Mouse (Mus musculus) G1E (cell line): ENCODE measurements around the gene Srrm4. TPM values are rescaled to one million over a fixed set of nuclear protein-coding genes. Genes with fewer than 3 reads are reported as not detected.

Experiments used
- ATAC-seq: 2 replicates; pipeline ENCODE4 v1.8.0; 2016; ENCODE audit warnings: mild to moderate bottlenecking; ENCODE audit not compliant: insufficient number of reproducible peaks, poor library complexity, low FRiP score, severe bottlenecking; ENCODE audit errors: extremely low read depth
- DNase-seq: peaks from one replicate; pipeline ENCODE4 v3.0.0; 2012; ENCODE audit warnings: low spot score
- H3K27me3 ChIP-seq: 2 replicates; pipeline ENCODE4 v1.6.1; 2012; ENCODE audit warnings: mild to moderate bottlenecking, low read length, inconsistent platforms; ENCODE audit not compliant: insufficient read depth
- H3K36me3 ChIP-seq: replicated peaks from 2 replicates; pipeline ENCODE3; 2012; ENCODE audit warnings: mild to moderate bottlenecking, inconsistent platforms
- H3K4me1 ChIP-seq: 2 replicates; pipeline ENCODE4 v1.6.1; 2012; ENCODE audit warnings: low read depth, low read length, inconsistent platforms, mixed read lengths; ENCODE audit not compliant: insufficient read depth
- H3K4me3 ChIP-seq: 2 replicates; pipeline ENCODE4 v1.5.1; 2012; ENCODE audit warnings: low read depth, mild to moderate bottlenecking, inconsistent platforms, low read length, moderate library complexity, mixed read lengths
- H3K9me3 ChIP-seq: replicated peaks from 2 replicates; pipeline ENCODE4 v1.6.1; 2012; ENCODE audit warnings: inconsistent platforms
- CTCF ChIP-seq: IDR thresholded peaks from 2 replicates; pipeline ENCODE4 v1.5.1; 2012; ENCODE audit warnings: low read depth, low read length, inconsistent platforms, mixed read lengths
- GATA1 ChIP-seq: IDR thresholded peaks from 2 replicates; pipeline ENCODE4 v1.6.1; 2012; ENCODE audit warnings: borderline replicate concordance, low read length, inconsistent platforms, mixed read lengths
- GATA2 ChIP-seq: IDR thresholded peaks from 2 replicates; pipeline ENCODE4 v1.6.1; 2012; ENCODE audit warnings: low read depth, low read length, inconsistent platforms, borderline replicate concordance
- POLR2AphosphoS5 ChIP-seq: IDR thresholded peaks from 2 replicates; pipeline ENCODE4 v1.6.1; 2012; ENCODE audit warnings: low read depth, low read length, inconsistent platforms; ENCODE audit not compliant: insufficient replicate concordance
- TAL1 ChIP-seq: conservative IDR thresholded peaks from 2 replicates; pipeline ENCODE4 v1.6.1; 2012; ENCODE audit warnings: low read depth, low read length, inconsistent platforms, mixed read lengths
- polyA plus RNA-seq: library from polyadenylated mRNA; stranded (reverse); fragments of >175 nt; gene quantifications from 2 replicates; pipeline ENCODE4 v1.2.3, GENCODE M21; 2012
- total RNA-seq, 2 experiments: library from RNA; stranded (forward) in 1 of 2; stranded (reverse) in 1 of 2; fragments of 200-1000 nt in 1 of 2; fragments of >200 nt in 1 of 2; fragmentation: Nextera tagmentation in 1 of 2; gene quantifications; 2 replicates each; pipeline ENCODE4 v1.2.3; 2014 to 2017

The Srrm4 gene
- total and polyA plus RNA-seq, 3 experiments: 0.11 TPM; not detected in 2

GRCm38 (mm10) chr5:116492726-116493125, 98.9 kb downstream of the Srrm4 start:
- no peak for TF ChIP-seq GATA1
- no peak for TF ChIP-seq GATA2
- no peak for TF ChIP-seq CTCF
- TF ChIP-seq POLR2AphosphoS5: no peak
- TF ChIP-seq TAL1: no peak
- no peak overlapping the region for H3K4me3 ChIP-seq
- H3K36me3 ChIP-seq: no peaks in the 10 kb centered on the region
- H3K9me3 ChIP-seq: peaks cover 93% of the 10 kb centered on the region
- H3K4me1 ChIP-seq: no peaks in the 10 kb centered on the region
- DNase-seq (no peak), ATAC-seq (no peak)
- no peaks in the 10 kb centered on the region for H3K27me3 ChIP-seq

GRCm38 (mm10) chr5:116491794-116492420, 99.7 kb downstream of the Srrm4 start:
- H3K9me3 ChIP-seq: peaks cover 93% of the 10 kb centered on the region
- H3K4me1 ChIP-seq: no peaks in the 10 kb centered on the region
- DNase-seq (no peak), ATAC-seq (no peak)
- H3K36me3 ChIP-seq: no peaks in the 10 kb centered on the region
- TF ChIP-seq POLR2AphosphoS5 (no peak), GATA2 (no peak), TAL1 (no peak), GATA1 (no peak), CTCF (no peak)
- no peak overlapping the region for H3K4me3 ChIP-seq
- H3K27me3 ChIP-seq: no peaks in the 10 kb centered on the region

- H3K36me3 ChIP-seq: no peaks in the 10 kb centered on the region
- H3K9me3 ChIP-seq: peaks cover 91% of the 10 kb centered on the region
- no peak for TF ChIP-seq GATA1
- TF ChIP-seq CTCF: no peak
- no peak for TF ChIP-seq TAL1
- no peak for TF ChIP-seq GATA2
- TF ChIP-seq POLR2AphosphoS5: no peak
- H3K4me3 ChIP-seq: no peak overlapping the region
- no peak for DNase-seq
- no peaks in the 10 kb centered on the region for H3K27me3 ChIP-seq
- no peak for ATAC-seq
- no peaks in the 10 kb centered on the region for H3K4me1 ChIP-seq
Observed at GRCm38 (mm10) chr5:116490826-116491225, 100.8 kb downstream of the Srrm4 start.

GRCm38 (mm10) chr5:116489621-116490020, 102.0 kb downstream of the Srrm4 start:
- H3K4me3 ChIP-seq: no peak overlapping the region
- H3K36me3 ChIP-seq: no peaks in the 10 kb centered on the region
- H3K27me3 ChIP-seq: no peaks in the 10 kb centered on the region
- ATAC-seq (no peak), DNase-seq (no peak)
- no peak for TF ChIP-seq CTCF
- no peak for TF ChIP-seq GATA2
- no peaks in the 10 kb centered on the region for H3K4me1 ChIP-seq
- H3K9me3 ChIP-seq: peaks cover 91% of the 10 kb centered on the region

- TF ChIP-seq CTCF (no peak), GATA1 (no peak), TAL1 (no peak), GATA2 (no peak), POLR2AphosphoS5 (no peak)
- Histone ChIP-seq H3K4me1 (no peaks in the 10 kb centered on the region), H3K36me3 (no peaks in the 10 kb centered on the region), H3K4me3 (no peak overlapping the region), H3K27me3 (no peaks in the 10 kb centered on the region), H3K9me3 (peaks cover 90% of the 10 kb centered on the region)
- ATAC-seq: no peak
- DNase-seq: no peak
Observed at GRCm38 (mm10) chr5:116486135-116486534, 105.5 kb downstream of the Srrm4 start.

GRCm38 (mm10) chr5:116485069-116485468, 106.5 kb downstream of the Srrm4 start:
- Histone ChIP-seq H3K9me3 (peaks cover 88% of the 10 kb centered on the region), H3K36me3 (no peaks in the 10 kb centered on the region), H3K4me1 (no peaks in the 10 kb centered on the region), H3K27me3 (no peaks in the 10 kb centered on the region), H3K4me3 (no peak overlapping the region)
- DNase-seq (no peak), ATAC-seq (no peak)
- TF ChIP-seq GATA1 (no peak), TAL1 (no peak), POLR2AphosphoS5 (no peak), CTCF (no peak), GATA2 (no peak)

- H3K4me1 ChIP-seq: no peaks in the 10 kb centered on the region
- TF ChIP-seq CTCF: no peak
- no peak for TF ChIP-seq TAL1
- TF ChIP-seq GATA1: no peak
- no peak for TF ChIP-seq GATA2
- no peak for TF ChIP-seq POLR2AphosphoS5
- H3K36me3 ChIP-seq: no peaks in the 10 kb centered on the region
- H3K27me3 ChIP-seq: no peaks in the 10 kb centered on the region
- H3K4me3 ChIP-seq: no peak overlapping the region
- ATAC-seq (no peak), DNase-seq (no peak)
- H3K9me3 ChIP-seq: peaks cover 90% of the 10 kb centered on the region
Observed at GRCm38 (mm10) chr5:116484236-116484635, 107.4 kb downstream of the Srrm4 start.
